Mouse (Mus musculus) telencephalon, adult 2 months (tissue): ENCODE results near the gene Igsf9b.
A peak's percentile ranks its signal among the peaks of the same experiment; 100 is the strongest.

Experiments
- DNase-seq: peaks from one replicate; pipeline ENCODE4 v3.0.0-alpha.2; 2011; ENCODE audit warnings: low read depth, low spot score

The Igsf9b gene

DNA sequence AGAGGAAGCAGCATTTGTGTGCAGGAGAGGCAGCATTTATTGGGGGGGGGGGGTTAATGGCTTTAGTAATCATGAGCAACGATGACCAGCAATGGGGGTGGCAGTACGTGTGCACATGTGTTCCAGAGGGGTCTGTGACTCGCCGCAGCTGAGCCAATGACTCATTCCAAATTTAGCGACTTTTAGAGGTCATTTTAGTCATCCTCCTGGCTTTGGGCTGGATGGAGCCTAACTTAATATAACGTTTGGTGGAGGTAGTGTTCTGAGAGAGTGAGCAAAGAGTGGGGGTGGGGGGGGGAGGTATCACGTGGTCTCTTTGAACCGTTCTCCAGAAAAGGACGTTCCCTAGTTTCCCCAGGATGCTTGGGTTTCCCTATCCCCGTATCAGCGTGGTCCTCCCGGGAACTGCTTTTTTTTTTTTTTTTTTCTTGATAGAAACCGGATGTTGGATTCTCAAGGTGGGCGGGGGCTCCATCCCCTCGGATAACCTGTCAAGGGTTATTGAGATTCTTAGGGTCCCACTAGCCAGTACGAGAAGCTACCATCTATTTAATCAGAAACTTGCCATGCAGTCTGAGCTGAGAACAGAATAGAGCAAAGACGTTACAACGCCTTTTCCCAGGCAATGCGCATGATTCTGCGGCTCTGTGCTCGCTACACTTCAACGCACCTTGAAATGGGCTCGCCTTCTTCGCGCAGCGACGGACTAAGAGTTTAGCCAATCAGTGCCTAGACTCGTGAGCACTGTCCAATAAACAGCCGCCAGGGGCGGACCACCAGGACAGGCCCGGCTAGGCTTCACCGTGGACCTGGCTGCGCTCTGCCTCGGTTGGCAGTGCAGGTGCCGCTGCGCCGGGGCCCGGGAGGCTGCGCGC, at the start of gene Igsf9b:
Gene Igsf9b, plus strand, starts transcription at position 794 of the 875 bp plus-strand sequence.
- DNase-seq = peak; percentile 98

DNA sequence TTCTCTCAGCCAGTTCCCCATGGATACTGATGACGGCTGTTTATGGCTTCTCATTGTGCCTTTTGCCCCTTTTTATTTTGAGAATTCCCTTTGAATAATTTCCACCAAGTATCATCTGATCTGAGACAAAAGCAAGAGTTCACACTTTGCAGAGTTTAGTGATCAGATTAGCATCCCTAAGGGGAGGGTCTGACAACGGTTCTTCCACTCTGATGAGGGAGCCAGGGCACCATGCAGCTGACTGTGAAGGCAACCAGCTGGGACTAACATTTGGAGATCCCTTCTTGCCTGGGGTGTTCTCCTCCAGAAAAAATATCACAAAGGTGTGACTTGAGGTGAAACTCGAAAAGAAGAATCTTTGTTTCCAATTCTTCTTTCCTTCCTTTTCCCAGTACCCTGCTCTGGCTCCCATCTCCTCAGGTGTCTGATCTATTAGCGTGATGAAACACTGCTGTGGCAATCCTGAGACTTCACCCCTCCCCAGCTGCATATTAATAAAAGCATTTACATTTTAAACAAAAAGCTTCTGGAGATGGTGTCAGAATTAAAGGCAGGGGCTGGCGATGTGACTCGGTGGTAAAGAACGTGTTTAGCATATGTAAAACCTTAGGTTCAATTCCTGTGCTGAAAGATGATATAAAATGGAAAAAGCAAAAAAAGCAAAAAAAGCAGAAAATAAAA, 46.8 kb upstream of the Igsf9b start:
- DNase-seq = no peak

DNA sequence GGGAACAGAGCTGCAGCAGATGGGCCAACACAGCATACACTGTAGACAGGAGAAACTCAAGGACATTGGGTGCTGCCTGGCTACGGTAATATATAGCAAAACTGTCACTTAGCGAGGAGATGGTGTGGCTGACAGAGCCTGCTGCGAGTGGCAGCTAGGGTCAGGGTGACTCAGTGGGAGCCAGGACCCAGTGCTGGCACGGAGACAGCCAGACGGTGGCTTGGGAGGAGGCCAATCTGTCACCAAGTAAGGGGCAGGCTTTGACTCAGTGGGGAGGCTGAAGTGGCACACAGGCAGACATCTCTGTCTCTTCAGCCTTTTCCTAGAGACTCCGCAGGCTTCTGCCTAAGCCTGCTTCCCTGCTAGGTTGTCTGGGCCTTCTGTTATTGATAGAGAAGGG, 42.5 kb upstream of the Igsf9b start:
- DNase-seq = no peak

DNA sequence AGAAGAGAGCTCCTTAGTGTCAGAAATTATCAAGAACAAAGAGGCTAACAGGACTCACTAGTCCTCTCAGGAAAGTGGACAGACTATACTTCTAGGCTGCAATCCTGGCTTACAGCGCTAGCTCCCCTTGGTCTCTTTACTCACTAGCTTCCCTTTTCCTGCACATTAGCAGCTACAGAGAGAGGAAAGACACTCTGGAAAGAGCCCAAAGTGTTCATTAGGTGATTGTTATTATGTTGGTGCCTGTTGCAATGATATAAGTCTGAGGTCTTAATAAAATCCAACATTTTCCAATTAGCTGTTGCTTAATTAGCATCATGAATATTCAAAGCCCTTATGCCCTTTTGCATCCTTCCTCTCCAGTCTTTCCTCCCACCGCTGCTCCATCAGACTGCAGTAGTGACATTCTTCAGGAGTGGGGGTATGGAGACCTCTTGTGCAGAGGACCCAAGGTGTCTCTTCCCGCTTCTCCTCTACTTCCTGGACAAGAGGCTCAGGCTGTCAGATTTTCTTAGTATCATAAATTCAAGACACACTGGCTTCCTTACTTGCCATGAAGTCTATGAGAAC, 38.5 kb upstream of the Igsf9b start:
- DNase-seq = no peak

DNA sequence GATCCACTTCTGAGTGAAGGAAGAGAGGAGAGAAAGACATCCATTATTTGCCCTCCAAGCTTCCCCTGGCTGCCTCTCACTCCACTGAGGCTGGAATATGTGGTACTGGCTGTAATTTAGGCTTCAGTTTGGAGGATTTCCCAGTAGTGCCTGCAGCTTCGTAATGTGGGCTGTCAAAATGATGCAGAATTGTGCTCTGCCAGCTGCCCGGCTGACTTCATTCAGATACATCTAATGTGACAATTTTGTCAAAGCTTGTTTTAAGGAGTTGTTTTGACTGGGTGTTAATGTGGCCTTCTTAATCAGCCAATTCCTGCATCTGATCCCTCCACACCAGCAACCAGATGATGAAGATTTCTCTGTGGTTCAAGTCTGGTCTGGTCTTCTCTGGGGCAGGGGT, 37.1 kb upstream of the Igsf9b start:
- no peak for DNase-seq

DNA sequence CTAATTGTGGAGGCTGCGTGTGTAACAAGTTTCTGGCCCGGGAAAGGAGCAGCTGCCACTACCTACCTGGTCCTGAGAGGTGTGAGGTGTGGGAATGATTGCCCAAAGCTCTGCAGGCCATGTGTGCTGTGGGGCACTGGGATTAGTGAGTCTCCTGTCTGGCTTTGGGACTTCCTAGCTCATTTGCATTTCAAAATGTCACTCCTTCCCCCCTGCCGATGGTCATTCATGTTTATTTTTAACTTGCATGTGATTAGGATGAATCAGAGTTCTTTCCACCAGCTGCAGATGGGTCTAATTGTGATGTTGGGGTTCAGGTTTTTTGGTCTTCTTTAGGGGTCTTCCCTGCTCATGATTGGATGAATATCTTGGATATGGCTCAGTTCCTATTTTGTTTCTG, 34.0 kb upstream of the Igsf9b start:
- no peak for DNase-seq

DNA sequence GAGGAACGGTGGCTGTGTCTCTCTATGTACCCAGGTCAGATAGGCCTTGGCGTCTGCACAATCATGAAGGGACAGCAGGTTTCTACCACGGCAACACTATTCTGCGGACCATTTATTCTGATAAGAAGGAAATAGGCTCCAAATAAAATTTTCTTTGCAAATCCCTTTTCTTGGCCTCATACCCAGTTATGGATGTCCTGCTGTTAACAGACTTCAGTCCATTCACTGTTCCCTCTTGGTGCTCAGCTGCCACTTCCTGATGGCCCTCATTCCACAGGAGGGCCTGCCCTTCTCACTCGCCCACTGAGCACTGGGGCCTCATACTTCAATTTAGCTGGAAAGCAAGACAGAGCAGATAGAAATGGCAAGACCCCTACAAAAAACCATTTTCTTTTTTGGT, 31.1 kb upstream of the Igsf9b start:
- no peak for DNase-seq

DNA sequence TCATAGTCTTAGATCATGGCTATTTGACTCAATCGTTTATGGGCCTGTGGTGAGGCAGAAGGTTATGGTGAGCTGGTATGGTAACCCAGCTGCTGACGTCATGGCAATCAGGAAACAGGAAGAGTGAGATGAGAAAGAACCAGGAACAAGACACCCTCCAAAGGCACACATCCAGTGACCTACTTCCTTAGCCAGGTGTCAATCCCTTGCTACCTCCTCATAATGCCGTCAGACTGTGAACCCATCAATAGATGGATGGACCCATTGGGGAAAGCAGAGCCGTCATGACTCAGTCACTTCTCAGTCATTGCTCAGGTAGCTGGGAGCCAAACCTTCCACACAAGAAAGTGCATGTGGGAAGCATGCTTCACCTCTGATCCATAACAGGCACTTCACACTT, 30.5 kb upstream of the Igsf9b start:
- no peak for DNase-seq

DNA sequence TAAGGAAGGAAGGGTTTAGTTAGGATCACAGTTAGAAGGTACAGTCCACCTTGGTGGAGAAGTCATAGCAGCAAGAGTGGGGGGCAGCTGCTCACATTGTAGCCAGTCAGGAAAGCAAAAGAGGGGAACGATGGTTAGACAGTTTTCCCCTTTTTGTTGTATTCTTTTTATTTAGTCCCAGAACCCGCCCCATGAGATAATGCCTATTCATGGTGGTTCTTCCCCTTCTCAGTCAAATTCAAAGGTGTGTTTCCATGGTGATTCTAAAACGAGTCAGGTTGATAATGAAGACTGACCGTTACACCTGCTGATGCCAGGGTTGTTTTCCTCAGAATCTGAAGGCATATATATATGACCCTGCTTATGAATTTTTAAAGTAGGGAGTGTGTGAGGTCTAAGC, 29.7 kb upstream of the Igsf9b start:
- DNase-seq = no peak

DNA sequence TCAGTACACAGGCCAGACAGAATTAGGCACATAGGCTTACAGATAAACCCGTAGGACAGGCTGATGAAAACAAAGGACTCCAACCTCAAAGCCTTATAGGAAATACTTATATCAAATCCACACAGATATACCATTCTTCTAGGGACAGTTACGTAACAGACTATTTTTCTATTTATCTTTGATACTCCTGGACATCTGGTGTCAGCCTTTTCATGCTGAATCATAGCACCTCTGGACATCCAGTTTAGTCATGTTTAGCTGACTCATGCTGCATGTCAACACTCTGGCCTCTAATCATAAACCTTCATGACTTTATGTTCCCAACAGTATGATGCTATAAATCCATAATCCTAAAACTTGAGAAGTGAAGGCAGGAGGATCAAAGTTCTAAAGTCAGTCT, 29.1 kb upstream of the Igsf9b start:
- no peak for DNase-seq

DNA sequence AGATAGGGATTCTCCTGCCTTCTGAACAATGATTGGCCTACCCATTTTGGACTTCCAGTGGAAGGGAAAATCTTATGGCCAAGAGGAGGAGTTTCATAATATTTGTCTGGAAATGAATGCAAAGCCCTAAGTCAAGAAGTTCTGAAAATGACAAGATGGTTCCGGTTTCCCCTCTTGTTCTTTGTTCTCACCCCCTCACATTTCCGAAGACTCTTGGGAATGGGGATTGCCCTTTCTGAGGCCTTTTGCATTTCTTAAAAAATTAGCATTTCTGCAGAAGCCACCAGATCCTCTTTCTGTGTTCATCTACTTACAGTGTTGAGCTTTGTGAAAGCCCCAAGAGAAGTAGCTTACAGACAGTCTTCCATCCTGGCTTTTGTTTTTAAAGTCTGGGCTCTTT, 27.1 kb upstream of the Igsf9b start:
- no peak for DNase-seq

DNA sequence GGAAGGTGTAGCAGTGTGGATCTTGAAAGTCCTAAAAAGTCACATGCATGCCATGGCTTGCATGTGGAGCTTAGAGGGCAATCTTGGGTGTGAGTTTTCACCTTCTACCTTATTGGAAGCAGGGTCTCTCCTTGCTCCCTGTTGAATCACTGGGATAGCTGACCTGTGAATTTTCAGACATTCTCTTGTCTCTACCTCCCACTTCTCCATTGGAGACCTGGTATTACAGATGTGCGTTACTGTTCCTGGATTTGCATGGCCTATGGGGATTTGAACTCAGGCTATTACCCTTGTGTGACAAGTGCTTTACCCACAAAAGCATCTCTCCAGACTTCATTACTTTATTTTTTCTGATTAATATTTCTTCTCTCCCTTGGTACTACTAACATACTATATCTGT, 26.1 kb upstream of the Igsf9b start:
- DNase-seq = no peak

DNA sequence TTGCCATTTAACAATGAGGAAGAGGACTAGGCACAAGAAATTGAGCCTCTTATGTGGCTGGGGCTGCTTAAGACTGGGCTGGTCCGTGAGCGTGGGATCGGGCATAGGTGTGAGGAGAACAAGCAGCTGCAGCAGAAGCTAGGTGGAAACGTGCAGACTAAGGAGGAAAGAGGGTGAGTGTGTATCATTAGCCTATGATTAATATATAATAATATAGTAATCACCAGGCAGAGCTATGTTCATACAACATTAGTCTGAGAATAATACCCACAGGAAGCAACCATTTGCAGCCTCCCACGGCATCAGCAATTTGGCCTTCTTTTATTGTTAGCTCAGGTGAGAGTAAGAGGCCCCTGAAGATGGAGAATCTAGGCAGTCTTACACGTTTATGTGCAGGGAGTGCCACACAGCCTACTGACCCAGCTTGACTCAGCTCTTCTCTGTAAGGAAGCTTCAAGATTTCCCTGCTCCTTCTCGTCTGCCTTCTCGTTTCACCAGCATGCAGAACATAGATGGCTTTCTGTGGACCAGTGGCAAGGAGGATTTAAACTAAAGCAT, 22.6 kb upstream of the Igsf9b start:
- no peak for DNase-seq

DNA sequence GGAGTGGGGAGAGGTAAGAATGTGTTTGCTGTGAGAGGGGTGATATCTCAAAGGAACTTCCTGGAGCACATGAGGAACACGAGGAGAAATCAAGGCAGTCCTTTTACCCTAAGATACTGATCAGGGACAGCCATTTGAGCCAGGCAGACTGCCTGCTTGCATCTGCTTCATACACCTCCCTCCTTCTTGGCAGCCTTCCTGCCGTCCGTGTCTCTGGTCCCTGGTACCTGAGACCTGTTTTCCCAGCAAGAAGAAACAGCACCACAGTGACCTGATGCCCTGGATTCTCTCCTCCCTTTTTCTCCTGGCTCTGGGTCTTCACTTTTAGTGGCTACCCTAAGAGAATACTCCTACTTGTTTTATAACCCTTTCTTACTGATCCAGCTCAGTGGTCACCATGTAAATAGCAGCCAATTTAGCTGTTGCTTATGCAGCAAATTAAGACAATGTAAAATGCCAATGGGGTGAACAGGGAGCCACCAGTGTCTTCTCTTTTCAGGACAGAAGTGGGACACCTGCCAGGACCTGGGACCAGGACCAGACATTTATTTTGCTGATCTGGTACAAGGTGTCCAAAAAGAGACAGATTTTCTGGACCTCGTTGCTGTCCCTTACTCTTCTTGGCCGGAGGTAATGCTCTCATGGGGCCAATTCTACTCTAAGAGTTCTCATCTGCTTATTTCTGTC, 21.5 kb upstream of the Igsf9b start:
- DNase-seq = no peak

DNA sequence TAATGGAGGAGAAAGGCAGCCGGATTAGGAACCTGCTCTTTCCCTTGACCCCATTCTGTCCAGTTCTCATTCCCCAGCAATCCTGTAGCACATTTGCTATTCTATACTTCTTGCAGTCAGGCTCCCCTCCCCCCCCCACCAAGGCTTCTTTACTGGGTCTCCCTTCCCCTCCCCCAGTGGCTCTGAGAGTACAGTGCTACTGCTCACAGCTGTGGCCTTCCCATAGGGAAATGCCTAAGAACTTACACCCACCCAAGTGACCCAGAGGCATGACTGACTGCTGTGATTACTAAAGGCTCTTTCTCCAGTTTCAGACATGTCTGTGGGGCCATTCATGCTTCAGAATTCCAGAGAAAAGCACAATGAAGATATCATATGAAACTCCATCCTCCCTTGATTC, 20.0 kb upstream of the Igsf9b start:
- DNase-seq = no peak

DNA sequence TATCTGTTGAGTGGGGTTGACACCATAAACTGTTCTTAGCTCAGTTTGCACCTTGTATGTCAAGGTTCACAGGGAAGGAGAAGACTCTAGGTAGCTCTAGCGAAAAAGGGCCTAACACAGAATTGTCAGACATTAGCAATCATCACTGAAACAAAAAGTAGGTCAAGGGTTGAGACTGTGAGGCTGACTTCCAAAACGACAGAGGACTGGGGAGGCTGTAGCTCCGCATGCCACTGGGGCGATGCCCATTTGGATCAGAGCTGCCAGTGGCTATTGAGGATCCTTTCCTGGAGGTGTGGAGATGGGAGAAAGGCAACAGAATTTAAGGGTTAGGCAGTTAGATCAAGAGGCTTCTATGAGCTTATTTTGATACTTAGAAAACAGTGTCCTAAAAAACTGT, 18.0 kb upstream of the Igsf9b start:
- DNase-seq = no peak

DNA sequence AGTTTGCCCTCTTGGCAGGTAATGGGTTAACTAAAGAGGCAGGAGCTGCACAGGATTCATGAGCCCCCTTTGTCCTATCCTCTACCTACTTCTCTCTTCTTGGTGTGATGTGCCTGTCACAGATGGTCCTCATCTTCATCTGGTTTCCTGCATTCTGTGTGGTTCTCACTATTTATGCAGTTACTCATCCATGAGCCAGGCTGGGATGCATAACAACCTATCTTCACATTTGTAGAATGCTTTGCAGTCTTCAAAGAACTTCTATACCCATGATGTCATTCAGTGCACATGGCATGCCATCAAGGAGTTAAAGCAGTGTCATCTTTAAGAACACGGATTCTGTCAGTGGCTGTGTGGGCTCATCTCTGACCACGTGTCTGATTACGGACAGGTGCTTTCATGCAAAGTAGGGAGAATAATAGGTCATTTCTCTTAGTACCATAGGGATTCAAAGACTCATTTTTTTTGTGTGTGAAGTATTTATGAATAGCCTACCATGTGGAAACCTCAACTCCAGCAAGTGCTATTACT, 13.2 kb upstream of the Igsf9b start:
- no peak for DNase-seq

DNA sequence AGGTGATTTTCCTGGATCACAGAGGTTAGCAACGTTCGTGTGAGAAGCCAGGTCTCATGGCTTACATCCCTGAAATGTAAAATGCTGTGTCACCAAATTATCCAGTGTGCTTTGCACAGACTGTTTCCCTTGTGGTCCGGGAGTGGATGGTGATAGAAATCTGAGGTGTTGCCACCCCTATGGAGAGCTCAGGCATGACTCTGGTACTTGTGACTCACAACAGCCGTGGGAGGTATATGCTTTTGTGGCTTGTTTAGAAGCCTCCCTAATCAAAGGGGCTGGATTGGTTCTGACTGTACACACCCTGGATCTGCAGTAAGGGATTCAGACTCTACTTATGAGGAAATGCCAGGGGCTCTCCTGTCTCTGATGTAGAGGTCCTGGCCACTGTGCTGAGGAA, 12.7 kb upstream of the Igsf9b start:
- DNase-seq = no peak

DNA sequence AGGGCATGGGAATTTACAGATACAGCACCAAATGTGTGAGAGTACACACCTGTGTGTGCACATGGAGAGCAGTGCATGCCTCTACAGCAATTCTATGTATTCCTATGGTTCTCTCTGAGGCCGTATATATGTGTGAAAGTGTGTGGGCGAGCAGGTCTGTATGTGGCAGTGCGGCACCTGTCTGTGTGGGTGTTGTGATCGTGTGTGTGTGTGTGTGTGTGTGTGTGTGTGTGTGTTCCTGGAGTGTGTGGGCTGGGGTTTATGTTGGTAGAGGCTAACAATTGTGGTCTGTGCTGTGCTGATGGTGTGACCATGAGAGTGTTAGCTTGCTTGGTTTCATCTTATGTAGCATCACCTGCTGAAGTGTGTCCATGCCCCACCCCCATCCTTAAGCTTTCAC, 12.1 kb upstream of the Igsf9b start:
- DNase-seq = no peak

DNA sequence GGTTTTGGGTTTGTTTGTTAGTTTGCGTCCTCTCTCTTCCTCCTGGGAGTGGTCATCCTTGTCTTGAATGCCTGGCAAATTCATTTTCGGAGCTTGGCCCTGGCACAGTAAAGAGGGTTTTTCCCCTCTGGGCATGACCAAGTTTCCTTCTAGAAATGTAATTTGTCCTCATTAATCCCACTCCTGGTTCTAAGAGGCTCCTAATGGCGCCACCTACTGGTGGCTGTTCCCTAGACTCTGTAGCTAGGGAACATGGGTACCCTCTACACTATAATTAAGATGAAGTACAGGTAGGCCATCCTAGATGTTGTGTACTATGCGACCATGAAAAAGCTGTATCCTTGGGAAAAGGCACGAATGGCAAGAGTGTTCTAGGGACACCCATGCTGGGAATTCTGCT, 11.6 kb upstream of the Igsf9b start:
- DNase-seq = no peak

DNA sequence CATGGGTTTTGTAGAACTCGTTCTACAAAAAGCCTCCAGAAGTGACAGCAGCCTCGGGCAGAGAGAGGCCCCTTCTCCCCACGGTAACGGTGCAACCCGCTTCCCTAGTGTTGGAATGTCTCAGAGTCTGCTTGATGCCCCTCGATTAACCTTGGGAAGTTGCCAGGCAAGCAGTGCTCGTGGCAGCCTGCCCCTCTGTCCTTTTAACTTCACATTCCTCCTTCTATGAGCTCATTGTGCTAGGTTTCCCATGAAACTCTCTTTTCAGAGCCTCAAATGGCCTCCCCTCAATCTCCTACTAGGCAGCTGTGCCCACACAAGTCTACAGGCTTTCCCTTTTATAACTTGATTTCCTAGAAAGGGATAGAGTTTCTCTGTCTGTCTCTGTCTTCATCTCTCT, 10.6 kb upstream of the Igsf9b start:
- no peak for DNase-seq
